Mouse (Mus musculus) adrenal gland, postnatal 0 days (tissue): ENCODE data around the gene Foxa2. TPM values are rescaled to one million over a fixed set of nuclear protein-coding genes. Genes with fewer than 3 reads are reported as not detected.

Experiments
- microRNA-seq: library from miRNA; unstranded; fragments of <30 nt; microRNA quantifications from one replicate; pipeline ENCODE4, GENCODE M21; 2016; ENCODE audit warnings: borderline replicate concordance; ENCODE audit not compliant: insufficient number of aligned reads
- polyA plus RNA-seq: library from polyadenylated mRNA; unstranded; fragments of >200 nt; fragmentation: Nextera tagmentation; extraction: Ambion mirVana; gene quantifications from 2 replicates; pipeline ENCODE4 v1.2.1, GENCODE M21; 2015

Gene Foxa2
- 0.58 and 0.61 TPM in 2 replicates for polyA plus RNA-seq

DNA sequence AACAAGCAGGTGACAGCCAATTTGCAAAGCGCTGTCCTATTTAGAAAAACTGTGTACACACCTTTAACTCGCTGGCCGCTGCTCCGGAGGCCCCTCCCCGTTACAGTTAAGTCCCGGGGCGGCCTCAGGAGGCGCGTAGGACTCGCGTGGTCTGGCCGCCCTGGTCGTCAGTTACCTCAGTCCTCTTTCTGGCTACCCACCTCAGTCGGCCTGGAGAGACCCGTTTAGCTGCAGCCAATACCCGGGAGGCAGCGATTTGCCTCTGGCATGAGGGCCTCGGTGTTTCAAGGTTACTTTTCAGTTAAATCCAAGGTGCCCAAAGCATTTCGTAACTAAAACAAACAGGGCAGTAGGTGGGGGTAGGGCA lies at the start of gene Foxa2:
TSS of gene Foxa2 (minus strand) at position 171 of the 367 bp plus-strand sequence.

Small RNAs within 50 kb of the gene (microRNA-seq; reads per million reads assigned to microRNA genes)
- not detected for gene Gm27420
